9 mouse cellular contexts compared by ENCODE assay signal in the genomic region with DNA sequence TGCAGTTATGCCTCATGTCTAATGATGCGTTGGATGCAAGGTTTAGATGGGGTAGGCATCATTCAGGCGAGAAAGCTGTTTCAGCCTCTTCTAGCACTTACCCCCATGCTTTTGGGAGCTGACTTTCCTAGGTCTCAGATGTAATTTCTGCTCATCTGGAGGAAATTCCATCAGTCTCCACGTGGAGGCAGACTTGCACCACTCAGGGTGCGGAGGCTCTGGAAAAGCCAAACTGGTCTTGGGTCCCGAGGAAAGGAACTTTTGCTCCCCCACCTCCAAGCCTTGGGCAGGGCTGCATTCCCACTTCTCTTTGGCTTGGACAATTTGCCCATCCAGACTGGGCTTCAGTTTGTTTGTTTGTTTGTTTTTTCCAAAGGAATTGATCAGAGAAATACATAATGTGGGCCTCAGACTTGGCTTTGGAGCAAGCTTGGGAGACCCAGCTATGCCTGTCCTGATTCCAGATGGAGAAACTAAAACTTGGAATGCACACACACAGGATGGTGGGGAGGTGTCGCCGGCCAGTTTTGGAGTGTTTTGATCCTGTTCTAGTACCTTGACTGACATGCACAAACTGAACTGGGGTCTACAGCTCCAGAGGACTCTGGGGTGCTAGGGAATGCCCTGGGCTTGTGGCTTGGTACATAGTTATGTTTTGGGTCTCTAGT. TPM values are rescaled to one million over a fixed set of nuclear protein-coding genes. Genes with fewer than 3 reads are reported as not detected.
DNase-seq lines count a peak whose midpoint lies in the region; ATAC-seq and TF ChIP-seq lines count a peak whose summit lies in the region.
"Had no signal": no experiment of that assay in that cellular context is flagged by ENCODE, and none has a peak within 500 bp of the region (broad histone marks: within the 10 kb centered on the region; RNA-seq: fewer than 3 reads in every experiment).

No protein-coding gene starts in this region.

- WGBS in midbrain, embryonic 11.5 days: 19% methylated on average over 7 of the region's 7 CpGs
- 26% methylated on average over 7 of the region's 7 CpGs for WGBS in midbrain, embryonic 13.5 days
- WGBS in bone marrow, adult 2 months: 26% methylated on average over 7 of the region's 7 CpGs
- 22% methylated on average over 7 of the region's 7 CpGs for WGBS in forebrain, embryonic 14.5 days
- 14% methylated on average over 7 of the region's 7 CpGs for WGBS in intestine, embryonic 16.5 days
- 6% methylated on average over 7 of the region's 7 CpGs for WGBS in liver, adult 2 months

- ATAC-seq in midbrain, embryonic 11.5 days (ENCODE audit: low FRiP score): no peak
- ATAC-seq in midbrain, embryonic 13.5 days: no peak
- 0 out of 2 replicates have a peak, but pooled peaks have one; percentile 12 for ATAC-seq in forebrain, embryonic 14.5 days
- 0 out of 2 replicates have a peak, but pooled peaks have one; percentile 29 for ATAC-seq in intestine, embryonic 16.5 days

- TF ChIP-seq CTCF in bone marrow, adult 2 months (IDR thresholded peaks at IDR 0.05; ENCODE audit: control insufficient read depth, insufficient read depth, low read length): peak; percentile 88
- TF ChIP-seq CTCF in liver, adult 2 months (IDR thresholded peaks at IDR 0.05; ENCODE audit: low read depth, low read length): peak; percentile 93

- no peak overlapping the region for H3K9ac ChIP-seq in midbrain, embryonic 11.5 days (ENCODE audit: low read length)
- no peak overlapping the region for H3K9ac ChIP-seq in midbrain, embryonic 13.5 days (replicated peaks)
- H3K9ac ChIP-seq in forebrain, embryonic 14.5 days (ENCODE audit: low read length): no peak overlapping the region
- no peak overlapping the region for H3K9ac ChIP-seq in intestine, embryonic 16.5 days (ENCODE audit: low read depth, low read length)
- H3K9ac ChIP-seq in liver, adult 2 months (ENCODE audit: low read depth, low read length): peak overlapping the region; percentile 12
- H3K9ac ChIP-seq: heart, embryonic 15.5 days had no signal

- H3K4me1 ChIP-seq in midbrain, embryonic 11.5 days (ENCODE audit: control insufficient read depth, insufficient read depth, low read length): no peaks in the 10 kb centered on the region
- H3K4me1 ChIP-seq in midbrain, embryonic 13.5 days (replicated peaks): no peaks in the 10 kb centered on the region
- no peaks in the 10 kb centered on the region for H3K4me1 ChIP-seq in bone marrow, adult 2 months (ENCODE audit: control insufficient read depth, insufficient read depth, low read length)
- no peaks in the 10 kb centered on the region for H3K4me1 ChIP-seq in forebrain, embryonic 14.5 days (ENCODE audit: control insufficient read depth, insufficient read depth, low read length)
- peaks cover 11% of the 10 kb centered on the region for H3K4me1 ChIP-seq in intestine, embryonic 16.5 days (ENCODE audit: control insufficient read depth, insufficient read depth, low read length)
- H3K4me1 ChIP-seq in liver, adult 2 months (ENCODE audit: control insufficient read depth, insufficient read depth, low read length): peaks cover 28% of the 10 kb centered on the region

- no peaks in the 10 kb centered on the region for H3K27me3 ChIP-seq in midbrain, embryonic 11.5 days (ENCODE audit: control insufficient read depth, insufficient read depth, low read length)
- H3K27me3 ChIP-seq in midbrain, embryonic 13.5 days: no peaks in the 10 kb centered on the region; the same call in 1 of the 2 replicates
- H3K27me3 ChIP-seq in forebrain, embryonic 14.5 days (replicated peaks; ENCODE audit: control insufficient read depth, insufficient read depth, low read length): no peaks in the 10 kb centered on the region
- no peaks in the 10 kb centered on the region for H3K27me3 ChIP-seq in intestine, embryonic 16.5 days (replicated peaks; ENCODE audit: control insufficient read depth, insufficient read depth, low read length)
- no peaks in the 10 kb centered on the region for H3K27me3 ChIP-seq in liver, adult 2 months (ENCODE audit: control insufficient read depth, insufficient read depth, low read length)

- no peak for TF ChIP-seq POLR2A in bone marrow, adult 2 months (IDR thresholded peaks at IDR 0.05; ENCODE audit: borderline replicate concordance, control insufficient read depth, low read depth, low read length)
- no peak for TF ChIP-seq POLR2A in liver, adult 2 months (IDR thresholded peaks at IDR 0.05; ENCODE audit: extremely low read depth, insufficient read depth, low read length)

- peak; percentile 98 for DNase-seq in midbrain, embryonic 11.5 days (ENCODE audit: low spot score, missing footprints)
- DNase-seq in forebrain, embryonic 14.5 days (ENCODE audit: low spot score): peak; percentile 81
- peak; percentile 67 for DNase-seq in liver, adult 2 months (ENCODE audit: extremely low read depth, low read depth, low spot score)
- DNase-seq in retina, adult 2 months (ENCODE audit: low read depth, low spot score): peak; percentile 38
- DNase-seq in urinary bladder, postnatal 4 days (ENCODE audit: low spot score in 2 of 2): peak; percentile 66 to 76

- no peaks in the 10 kb centered on the region; the same call in 1 of the 2 replicates for H3K79me2 ChIP-seq in liver, adult 2 months (ENCODE audit: control insufficient read depth, insufficient read depth, low read length)

- no peak overlapping the region for H3K27ac ChIP-seq in midbrain, embryonic 11.5 days (ENCODE audit: low read depth, low read length)
- no peak overlapping the region for H3K27ac ChIP-seq in midbrain, embryonic 13.5 days
- no peak overlapping the region for H3K27ac ChIP-seq in bone marrow, adult 2 months (ENCODE audit: control insufficient read depth, insufficient read depth, low read depth, low read length, poor library complexity)
- no peak overlapping the region for H3K27ac ChIP-seq in forebrain, embryonic 14.5 days (ENCODE audit: low read depth, low read length)
- H3K27ac ChIP-seq in intestine, embryonic 16.5 days (ENCODE audit: low read length): no peak overlapping the region
- peak overlapping the region; percentile 72 for H3K27ac ChIP-seq in liver, adult 2 months (replicated peaks; ENCODE audit: insufficient read depth, low read depth, low read length)
- H3K27ac ChIP-seq: heart, embryonic 15.5 days had no signal

- H3K4me3 ChIP-seq in midbrain, embryonic 11.5 days (ENCODE audit: low read depth, low read length): no peak overlapping the region
- no peak overlapping the region for H3K4me3 ChIP-seq in midbrain, embryonic 13.5 days (replicated peaks)
- H3K4me3 ChIP-seq in bone marrow, adult 2 months (replicated peaks; ENCODE audit: control insufficient read depth, low read depth, low read length): no peak overlapping the region
- H3K4me3 ChIP-seq in forebrain, embryonic 14.5 days (ENCODE audit: low read depth, low read length): no peak overlapping the region
- no peak overlapping the region for H3K4me3 ChIP-seq in intestine, embryonic 16.5 days (ENCODE audit: low read length)
- H3K4me3 ChIP-seq in liver, adult 2 months (ENCODE audit: insufficient read depth, low read depth, low read length): no peak overlapping the region
- H3K4me3 ChIP-seq: heart, embryonic 15.5 days had no signal

- H3K36me3 ChIP-seq in midbrain, embryonic 11.5 days (ENCODE audit: control insufficient read depth, insufficient read depth, low read length): no peaks in the 10 kb centered on the region
- H3K36me3 ChIP-seq in midbrain, embryonic 13.5 days: no peaks in the 10 kb centered on the region
- H3K36me3 ChIP-seq in forebrain, embryonic 14.5 days (ENCODE audit: control insufficient read depth, insufficient read depth, low read length): no peaks in the 10 kb centered on the region
- H3K36me3 ChIP-seq in intestine, embryonic 16.5 days (ENCODE audit: control insufficient read depth, insufficient read depth, low read length): no peaks in the 10 kb centered on the region
- H3K36me3 ChIP-seq in liver, adult 2 months (ENCODE audit: control insufficient read depth, insufficient read depth, low read length): no peaks in the 10 kb centered on the region
- H3K36me3 ChIP-seq: heart, embryonic 15.5 days had no signal

- H3K9me3 ChIP-seq in midbrain, embryonic 11.5 days (ENCODE audit: control insufficient read depth, low read length): no peaks in the 10 kb centered on the region
- H3K9me3 ChIP-seq in midbrain, embryonic 13.5 days: peaks cover 2% of the 10 kb centered on the region; the same call in 1 of the 2 replicates
- no peaks in the 10 kb centered on the region for H3K9me3 ChIP-seq in forebrain, embryonic 14.5 days (replicated peaks; ENCODE audit: control insufficient read depth, low read length)
- H3K9me3 ChIP-seq in intestine, embryonic 16.5 days (ENCODE audit: control insufficient read depth, low read length): no peaks in the 10 kb centered on the region

- H3K4me2 ChIP-seq in midbrain, embryonic 11.5 days: no peak overlapping the region
- H3K4me2 ChIP-seq in midbrain, embryonic 13.5 days (replicated peaks): no peak overlapping the region
- no peak overlapping the region for H3K4me2 ChIP-seq in forebrain, embryonic 14.5 days (ENCODE audit: low read length)
- no peak overlapping the region for H3K4me2 ChIP-seq in intestine, embryonic 16.5 days (ENCODE audit: low read depth, low read length)
- H3K4me2 ChIP-seq: heart, embryonic 15.5 days had no signal

RNA-seq across cellular contexts. Expression of gene Wdr5, which starts 37.8 kb away (rescaled TPM):
- 63.5 and 69.1 TPM in 2 replicates for polyA plus RNA-seq in midbrain, embryonic 11.5 days (2014; fragmentation: Nextera tagmentation; extraction: Ambion mirVana)
- polyA plus RNA-seq in midbrain, embryonic 13.5 days (2015; fragmentation: Nextera tagmentation; extraction: Ambion mirVana): 46.6 and 49.1 TPM in 2 replicates
- 30.2 and 41.6 TPM in 2 replicates for polyA plus RNA-seq in bone marrow, adult 2 months (2011; ENCODE audit: insufficient read depth, insufficient read length, low replicate concordance, missing spikeins)
- 49.5 and 52.5 TPM in 2 replicates for polyA plus RNA-seq in forebrain, embryonic 14.5 days (2014; fragmentation: Nextera tagmentation; extraction: Ambion mirVana)
- 40.0 and 44.8 TPM in 2 replicates for polyA plus RNA-seq in intestine, embryonic 16.5 days (2015; fragmentation: Nextera tagmentation; extraction: Ambion mirVana)
- total RNA-seq in liver, adult 2 months (2014; rRNA removed): 16.7 and 20.4 TPM in 2 replicates
- 17.2 and 18.3 TPM in 2 replicates for polyA plus RNA-seq in liver, adult 2 months (2012; rRNA removed)

RNA-seq across cellular contexts. Expression of gene Brd3, which starts 45.3 kb away (rescaled TPM):
- 168 and 189 TPM in 2 replicates for polyA plus RNA-seq in midbrain, embryonic 11.5 days (2014; fragmentation: Nextera tagmentation; extraction: Ambion mirVana)
- 145 and 153 TPM in 2 replicates for polyA plus RNA-seq in midbrain, embryonic 13.5 days (2015; fragmentation: Nextera tagmentation; extraction: Ambion mirVana)
- polyA plus RNA-seq in bone marrow, adult 2 months (2011; ENCODE audit: insufficient read depth, insufficient read length, low replicate concordance, missing spikeins): 19.3 and 33.0 TPM in 2 replicates
- polyA plus RNA-seq in forebrain, embryonic 14.5 days (2014; fragmentation: Nextera tagmentation; extraction: Ambion mirVana): 155 and 170 TPM in 2 replicates
- 82.5 and 85.9 TPM in 2 replicates for polyA plus RNA-seq in intestine, embryonic 16.5 days (2015; fragmentation: Nextera tagmentation; extraction: Ambion mirVana)
- total RNA-seq in liver, adult 2 months (2014; rRNA removed): 5.8 and 7.9 TPM in 2 replicates
- polyA plus RNA-seq in liver, adult 2 months (2012; rRNA removed): 14.8 and 17.2 TPM in 2 replicates

Comparison
In these comparisons a context has a peak if more than half of its experiments do, and no peak if none do; other contexts are left out.
1. ATAC-seq: peak in forebrain, embryonic 14.5 days (single experiment) and intestine, embryonic 16.5 days (single experiment); none in midbrain, embryonic 11.5 days (single experiment) and midbrain, embryonic 13.5 days (single experiment).
2. DNase-seq: peak in every context shown above with its lines; median percentile 98 in midbrain, embryonic 11.5 days; 81 in forebrain, embryonic 14.5 days; 71 in urinary bladder, postnatal 4 days; 67 in liver, adult 2 months; 38 in retina, adult 2 months.